Mouse (Mus musculus) adrenal gland, adult 8-10 months (tissue): ENCODE results near the gene Gm29554. TPM values are rescaled to one million over a fixed set of nuclear protein-coding genes. Genes with fewer than 3 reads are reported as not detected.
"Not testable (repeated sequence)": the region's sequence is repeated elsewhere in the genome, so short reads cannot be mapped to it uniquely, and the experiment has no call there.

Experiments
- DNase-seq: peaks from one replicate; pipeline ENCODE4 v3.0.0; 2022
- total RNA-seq, 4 experiments: library from RNA; stranded (reverse); gene quantifications; 2 replicates each; pipeline ENCODE4 v1.2.4; 2022

Gene Gm29554
- not detected for total RNA-seq

- DNase-seq: not testable (repeated sequence)
These were observed at the start of gene Gm29554 for GRCm38 (mm10) chrY:12273632-12274031. Gene Gm29554 (plus strand): TSS chrY:12273932.

Other genes starting within 250 kb of the Gm29554 start
- gene Gm20812, start 108.0 kb downstream of the Gm29554 start, total RNA-seq: under 1 TPM in 1 of 4 experiments, not detected in 3; 0.46 TPM